ENCODE assay signal across 12 mouse cellular contexts in genomic region chr1:74034736-74035135, GRCm38 (mm10).
A peak's percentile ranks its signal among the peaks of the same experiment; 100 is the strongest.
DNase-seq lines count a peak whose midpoint lies in the region; ATAC-seq lines count a peak whose summit lies in the region.
"Had no signal": no experiment of that assay in that cellular context is flagged by ENCODE, and none has a peak within 500 bp of the region (broad histone marks: within the 10 kb centered on the region; RNA-seq: fewer than 3 reads in every experiment).

No protein-coding gene starts in this region.

- no peaks in the 10 kb centered on the region for H3K79me2 ChIP-seq in macrophage (ENCODE audit: inconsistent target)

- no peaks in the 10 kb centered on the region for H3K27me3 ChIP-seq in kidney, embryonic 15.5 days
- H3K27me3 ChIP-seq: embryonic facial prominence, embryonic 13.5 days had no signal

- ATAC-seq in kidney, embryonic 15.5 days (replicated peaks; ENCODE audit: low FRiP score), result no peak

- H3K4me3 ChIP-seq in kidney, embryonic 15.5 days (replicated peaks), result peak overlapping the region; percentile 51
- no peak overlapping the region for H3K4me3 ChIP-seq in macrophage (ENCODE audit: inconsistent target)
- H3K4me3 ChIP-seq: embryonic facial prominence, embryonic 13.5 days; hindbrain, embryonic 15.5 days; liver, embryonic 13.5 days had no signal

- peak overlapping the region; percentile 92 for H3K27ac ChIP-seq in kidney, embryonic 15.5 days
- 0 out of 2 replicates have a peak overlapping the region, but pooled peaks have one; percentile 5 for H3K27ac ChIP-seq in macrophage
- H3K27ac ChIP-seq: embryonic facial prominence, embryonic 13.5 days; hindbrain, embryonic 15.5 days; liver, embryonic 13.5 days had no signal

- peak; percentile 63 for DNase-seq in adrenal gland, postnatal 14 days
- DNase-seq in adrenal gland, postnatal 4 days (ENCODE audit: low spot score in 2 of 2), result no peak
- peak; percentile 80 for DNase-seq in heart, adult 8-10 months (ENCODE audit: low spot score)
- no peak for DNase-seq in thymus, postnatal 4 days
- no peak for DNase-seq in B cell, adult 2 months
- DNase-seq in layer of hippocampus, adult 8-10 months (ENCODE audit: low spot score in 2 of 2), result no peak
- DNase-seq: liver, embryonic 13.5 days; thymus, adult 2 months had no signal

- H3K36me3 ChIP-seq in kidney, embryonic 15.5 days, result no peaks in the 10 kb centered on the region
- no peaks in the 10 kb centered on the region for H3K36me3 ChIP-seq in macrophage (ENCODE audit: inconsistent target)
- H3K36me3 ChIP-seq: embryonic facial prominence, embryonic 13.5 days; hindbrain, embryonic 15.5 days; liver, embryonic 13.5 days had no signal

- WGBS in kidney, embryonic 15.5 days, result 66% methylated on average over 2 of the region's 2 CpGs
- WGBS in macrophage (ENCODE audit: missing documents), result 8% methylated on average over 2 of the region's 2 CpGs

- peaks cover 85% of the 10 kb centered on the region for H3K4me1 ChIP-seq in kidney, embryonic 15.5 days

- H3K9ac ChIP-seq in kidney, embryonic 15.5 days, result peak overlapping the region; percentile 46
- H3K9ac ChIP-seq: embryonic facial prominence, embryonic 13.5 days; hindbrain, embryonic 15.5 days; liver, embryonic 13.5 days had no signal

- H3K4me2 ChIP-seq in kidney, embryonic 15.5 days, result peak overlapping the region; percentile 65
- H3K4me2 ChIP-seq: hindbrain, embryonic 15.5 days had no signal

- no peaks in the 10 kb centered on the region for H3K9me3 ChIP-seq in kidney, embryonic 15.5 days (replicated peaks)
- H3K9me3 ChIP-seq: embryonic facial prominence, embryonic 13.5 days; hindbrain, embryonic 15.5 days; liver, embryonic 13.5 days had no signal

Comparison
In these comparisons a context has a peak if more than half of its experiments do, and no peak if none do; other contexts are left out.
1. DNase-seq: peak in adrenal gland, postnatal 14 days (single experiment) and heart, adult 8-10 months (single experiment); none in adrenal gland, postnatal 4 days (0 of 2), thymus, postnatal 4 days (single experiment), B cell, adult 2 months (0 of 2) and layer of hippocampus, adult 8-10 months (0 of 2).